Mouse (Mus musculus) limb, embryonic 12.5 days (tissue): Measurements from ENCODE around the gene Ogdhl. TPM values are rescaled to one million over a fixed set of nuclear protein-coding genes. Genes with fewer than 3 reads are reported as not detected.

Experiments used
- ATAC-seq: fragments of 200-750 bp; cut with Nextera tagmentation; 2 replicates; pipeline ENCODE4 v1.8.0; 2017; ENCODE audit warnings: low read depth, moderate TSS enrichment; ENCODE audit not compliant: insufficient number of reproducible peaks, insufficient read depth, low FRiP score, low TSS enrichment
- H3K27ac ChIP-seq: fragments of 300-500 bp; sonication (generic); 2 replicates; pipeline ENCODE4 v1.5.1; 2016; ENCODE audit warnings: mild to moderate bottlenecking, moderate library complexity
- H3K27me3 ChIP-seq: fragments of 300-500 bp; sonication (generic); 2 replicates; pipeline ENCODE4 v1.6.1; 2016; ENCODE audit warnings: mild to moderate bottlenecking, moderate library complexity
- H3K36me3 ChIP-seq: fragments of 300-500 bp; sonication (generic); 2 replicates; pipeline ENCODE4 v1.6.1; 2016; ENCODE audit warnings: mild to moderate bottlenecking, moderate library complexity
- H3K4me1 ChIP-seq: fragments of 300-500 bp; sonication (generic); replicated peaks from 2 replicates; pipeline ENCODE4 v1.6.1; 2016
- H3K4me2 ChIP-seq: fragments of 300-500 bp; sonication (generic); 2 replicates; pipeline ENCODE4 v1.6.1; 2016; ENCODE audit warnings: mild to moderate bottlenecking, moderate library complexity
- H3K4me3 ChIP-seq: fragments of 300-500 bp; sonication (generic); replicated peaks from 2 replicates; pipeline ENCODE4 v1.5.1; 2016; ENCODE audit warnings: mild to moderate bottlenecking
- H3K9ac ChIP-seq: fragments of 300-500 bp; sonication (generic); replicated peaks from 2 replicates; pipeline ENCODE4 v1.6.1; 2016; ENCODE audit warnings: mild to moderate bottlenecking, moderate library complexity
- H3K9me3 ChIP-seq: fragments of 300-500 bp; sonication (generic); 2 replicates; pipeline ENCODE4 v1.6.1; 2016; ENCODE audit warnings: mild to moderate bottlenecking, moderate library complexity
- WGBS: fragments of 180-500 bp; shearing (Covaris S2); methylation state at CpG from one replicate; pipeline ENCODE4 v1.1.7; 2016; 5-methylcytosine and 5-hydroxymethylcytosine counted together
- polyA plus RNA-seq: library from polyadenylated mRNA; unstranded; fragments of >200 nt; fragmentation: Nextera tagmentation; extraction: Ambion mirVana; gene quantifications from 2 replicates; pipeline ENCODE4 v1.2.1, GENCODE M21; 2016

Gene Ogdhl
- 17.2 and 19.1 TPM in 2 replicates for polyA plus RNA-seq

- H3K4me2 ChIP-seq = peak within 1 kb of the TSS; percentile 83
- peak; percentile 82 for ATAC-seq
Observed at GRCm38 (mm10) chr14:32321732-32322685, at the start of gene Ogdhl. Gene Ogdhl, plus strand, starts transcription at chr14:32322019.

GRCm38 (mm10) chr14:32301622-32302021, 20.2 kb upstream of the Ogdhl start:
- H3K4me1 ChIP-seq = no peaks in the 10 kb centered on the region
- H3K27ac ChIP-seq = no peak overlapping the region
- H3K36me3 ChIP-seq = peaks cover 20% of the 10 kb centered on the region
- 81% methylated on average over 12 of the region's 12 CpGs for WGBS
- H3K9me3 ChIP-seq = no peaks in the 10 kb centered on the region
- no peak overlapping the region for H3K4me3 ChIP-seq
- no peak overlapping the region for H3K9ac ChIP-seq
- no peak for ATAC-seq
- H3K27me3 ChIP-seq = no peaks in the 10 kb centered on the region
- H3K4me2 ChIP-seq = no peak overlapping the region

More at GRCm38 (mm10) chr14:32321732-32322685, at the start of gene Ogdhl:
- Histone ChIP-seq H3K9ac (peak within 1 kb of the TSS; percentile 73), H3K9me3 (no peaks in the 10 kb centered on the region), H3K27ac (0 out of 2 replicates have a peak within 1 kb of the TSS, but pooled peaks have one; percentile 4), H3K36me3 (0 out of 2 replicates have a peak, but pooled peaks cover 3% of the 10 kb centered on the region), H3K4me3 (peak within 1 kb of the TSS; percentile 67), H3K4me1 (peaks cover 4% of the 10 kb centered on the region), H3K27me3 (no peaks in the 10 kb centered on the region)
- WGBS = 4% methylated on average over 50 of the region's 50 CpGs

GRCm38 (mm10) chr14:32302423-32302822, 19.4 kb upstream of the Ogdhl start:
- H3K9me3 ChIP-seq = no peaks in the 10 kb centered on the region
- H3K27me3 ChIP-seq = no peaks in the 10 kb centered on the region
- peaks cover 20% of the 10 kb centered on the region for H3K36me3 ChIP-seq
- no peak overlapping the region for H3K4me3 ChIP-seq
- 76% methylated on average over 7 of the region's 7 CpGs for WGBS
- no peak overlapping the region for H3K27ac ChIP-seq
- no peak overlapping the region for H3K9ac ChIP-seq
- H3K4me2 ChIP-seq = no peak overlapping the region
- no peak for ATAC-seq
- no peaks in the 10 kb centered on the region for H3K4me1 ChIP-seq

GRCm38 (mm10) chr14:32304921-32305320, 16.9 kb upstream of the Ogdhl start:
- H3K9ac ChIP-seq = no peak overlapping the region
- ATAC-seq = no peak
- H3K27me3 ChIP-seq = no peaks in the 10 kb centered on the region
- H3K36me3 ChIP-seq = peaks cover 10% of the 10 kb centered on the region; the same call in 1 of the 2 replicates
- no peak overlapping the region for H3K4me3 ChIP-seq
- H3K9me3 ChIP-seq = no peaks in the 10 kb centered on the region
- WGBS = 90% methylated on average over 8 of the region's 8 CpGs
- no peak overlapping the region for H3K27ac ChIP-seq
- no peaks in the 10 kb centered on the region for H3K4me1 ChIP-seq
- no peak overlapping the region for H3K4me2 ChIP-seq

GRCm38 (mm10) chr14:32309876-32310275, 11.9 kb upstream of the Ogdhl start:
- Histone ChIP-seq H3K36me3 (peaks cover 4% of the 10 kb centered on the region; the same call in 1 of the 2 replicates), H3K9ac (no peak overlapping the region), H3K4me1 (no peaks in the 10 kb centered on the region), H3K4me2 (no peak overlapping the region), H3K4me3 (no peak overlapping the region), H3K27ac (no peak overlapping the region), H3K9me3 (no peaks in the 10 kb centered on the region), H3K27me3 (no peaks in the 10 kb centered on the region)
- WGBS = 41% methylated on average over 8 of the region's 8 CpGs
- ATAC-seq = no peak

- no peak overlapping the region for H3K4me2 ChIP-seq
- no peak overlapping the region for H3K4me3 ChIP-seq
- H3K36me3 ChIP-seq = no peaks in the 10 kb centered on the region
- no peak for ATAC-seq
- 92% methylated on average over 2 of the region's 2 CpGs for WGBS
- H3K9me3 ChIP-seq = no peaks in the 10 kb centered on the region
- no peak overlapping the region for H3K27ac ChIP-seq
- no peaks in the 10 kb centered on the region for H3K4me1 ChIP-seq
- no peaks in the 10 kb centered on the region for H3K27me3 ChIP-seq
- H3K9ac ChIP-seq = no peak overlapping the region
Observed at GRCm38 (mm10) chr14:32311381-32312035, 10.3 kb upstream of the Ogdhl start.

GRCm38 (mm10) chr14:32317822-32318221, 4.0 kb upstream of the Ogdhl start:
- WGBS = 4% methylated on average over 4 of the region's 4 CpGs
- Histone ChIP-seq H3K4me3 (no peak overlapping the region), H3K27ac (no peak overlapping the region), H3K27me3 (no peaks in the 10 kb centered on the region), H3K9ac (no peak overlapping the region), H3K36me3 (no peaks in the 10 kb centered on the region), H3K4me1 (peaks cover 4% of the 10 kb centered on the region), H3K4me2 (no peak overlapping the region), H3K9me3 (no peaks in the 10 kb centered on the region)
- no peak for ATAC-seq

GRCm38 (mm10) chr14:32323221-32323620, 1.4 kb downstream of the Ogdhl start:
- ATAC-seq = no peak
- H3K27me3 ChIP-seq = no peaks in the 10 kb centered on the region
- H3K27ac ChIP-seq = no peak overlapping the region
- WGBS = 87% methylated on average over 5 of the region's 5 CpGs
- no peak overlapping the region for H3K4me3 ChIP-seq
- H3K4me2 ChIP-seq = no peak overlapping the region
- H3K36me3 ChIP-seq = 0 out of 2 replicates have a peak, but pooled peaks cover 3% of the 10 kb centered on the region
- no peaks in the 10 kb centered on the region for H3K9me3 ChIP-seq
- no peak overlapping the region for H3K9ac ChIP-seq
- H3K4me1 ChIP-seq = peaks cover 4% of the 10 kb centered on the region

- H3K27me3 ChIP-seq = no peaks in the 10 kb centered on the region
- H3K36me3 ChIP-seq = peaks cover 8% of the 10 kb centered on the region
- peaks cover 2% of the 10 kb centered on the region for H3K4me1 ChIP-seq
- no peak overlapping the region for H3K9ac ChIP-seq
- no peaks in the 10 kb centered on the region for H3K9me3 ChIP-seq
- 92% methylated on average over 9 of the region's 9 CpGs for WGBS
- no peak overlapping the region for H3K4me2 ChIP-seq
- no peak overlapping the region for H3K27ac ChIP-seq
- ATAC-seq = no peak
- H3K4me3 ChIP-seq = no peak overlapping the region
Observed at GRCm38 (mm10) chr14:32327366-32327765, 5.5 kb downstream of the Ogdhl start.

GRCm38 (mm10) chr14:32332515-32333445, 11.0 kb downstream of the Ogdhl start:
- WGBS = 87% methylated on average over 20 of the region's 20 CpGs
- no peak for ATAC-seq
- H3K36me3 ChIP-seq = peaks cover 43% of the 10 kb centered on the region
- H3K4me2 ChIP-seq = no peak overlapping the region
- H3K27me3 ChIP-seq = no peaks in the 10 kb centered on the region
- H3K4me1 ChIP-seq = no peaks in the 10 kb centered on the region
- no peak overlapping the region for H3K9ac ChIP-seq
- H3K27ac ChIP-seq = no peak overlapping the region
- H3K9me3 ChIP-seq = no peaks in the 10 kb centered on the region
- H3K4me3 ChIP-seq = no peak overlapping the region
